Mouse (Mus musculus) ovary, postnatal 10 days (tissue): ENCODE results near the gene Trim75.
A peak's percentile ranks its signal among the peaks of the same experiment; 100 is the strongest.

ENCODE experiments used
- DNase-seq: peaks from one replicate; pipeline ENCODE4 v3.0.0; 2022; ENCODE audit warnings: low spot score

Trim75 gene

GRCm38 (mm10) chr8:64944831-64945230 lies 42.8 kb downstream of the Trim75 start:
- no peak for DNase-seq

GRCm38 (mm10) chr8:64942946-64943345 lies 44.7 kb downstream of the Trim75 start:
- DNase-seq = no peak

- peak; percentile 66 for DNase-seq
These were observed 46.1 kb downstream of the Trim75 start for GRCm38 (mm10) chr8:64941495-64941894.

GRCm38 (mm10) chr8:64941019-64941418 lies 46.6 kb downstream of the Trim75 start:
- DNase-seq = no peak

- DNase-seq = no peak
These were observed 52.6 kb downstream of the Trim75 start for GRCm38 (mm10) chr8:64934997-64935396.
